Mouse (Mus musculus): ENCODE measurements around the gene Ino80d. TPM values are rescaled to one million over a fixed set of nuclear protein-coding genes. Genes with fewer than 3 reads are reported as not detected.

Ino80d gene
- polyA plus RNA-seq, 1 experiment from 2014 or later, result 9.1 TPM

- 90% methylated on average over 2 of the region's 2 CpGs for WGBS
- Histone ChIP-seq H3K36me3 (peaks cover 43% of the 10 kb centered on the region), H3K4me1 (peaks cover 4% of the 10 kb centered on the region; the same call in 1 of the 2 replicates), H3K27ac (no peak overlapping the region), H3K4me3 (no peak overlapping the region), H3K9me3 (0 out of 2 replicates have a peak, but pooled peaks cover 3% of the 10 kb centered on the region), H3K27me3 (replicated peaks) (no peaks in the 10 kb centered on the region), H3K4me2 (replicated peaks) (no peak overlapping the region), H3K9ac (no peak overlapping the region)
- no peak for ATAC-seq (ENCODE audit: low FRiP score, low read depth)
These were observed 5.9 kb upstream of the Ino80d start for GRCm38 (mm10) chr1:63120382-63120781.

GRCm38 (mm10) chr1:63119675-63120074 lies 5.2 kb upstream of the Ino80d start:
- no peak for ATAC-seq (ENCODE audit: low FRiP score, low read depth)

GRCm38 (mm10) chr1:63115540-63115939 lies 1.1 kb upstream of the Ino80d start:
- Histone ChIP-seq H3K9me3 (no peaks in the 10 kb centered on the region), H3K27me3 (replicated peaks) (no peaks in the 10 kb centered on the region), H3K4me2 (replicated peaks) (peak overlapping the region; percentile 68), H3K4me1 (peaks cover 19% of the 10 kb centered on the region), H3K9ac (peak overlapping the region; percentile 100; the same call in 1 of the 2 replicates), H3K4me3 (peak overlapping the region; percentile 99), H3K27ac (no peak overlapping the region), H3K36me3 (peaks cover 21% of the 10 kb centered on the region)
- no peak for ATAC-seq (ENCODE audit: low FRiP score, low read depth)
- WGBS, result 64% methylated on average over 3 of the region's 3 CpGs

More at GRCm38 (mm10) chr1:63119675-63120074, 5.2 kb upstream of the Ino80d start:
- WGBS, result 96% methylated on average over 4 of the region's 4 CpGs
- Histone ChIP-seq H3K4me2 (replicated peaks) (no peak overlapping the region), H3K9ac (no peak overlapping the region), H3K9me3 (0 out of 2 replicates have a peak, but pooled peaks cover 3% of the 10 kb centered on the region), H3K4me3 (no peak overlapping the region), H3K27ac (no peak overlapping the region), H3K4me1 (peaks cover 4% of the 10 kb centered on the region; the same call in 1 of the 2 replicates), H3K27me3 (replicated peaks) (no peaks in the 10 kb centered on the region), H3K36me3 (peaks cover 42% of the 10 kb centered on the region)

GRCm38 (mm10) chr1:63115096-63115495 lies 629 bp upstream of the Ino80d start:
- peak overlapping the region; percentile 100 for H3K9ac ChIP-seq
- ATAC-seq (ENCODE audit: low FRiP score, low read depth), result no peak
- no peak overlapping the region for H3K27ac ChIP-seq
- H3K4me3 ChIP-seq, result peak overlapping the region; percentile 99
- no peaks in the 10 kb centered on the region for H3K27me3 ChIP-seq (replicated peaks)
- H3K4me2 ChIP-seq (replicated peaks), result peak overlapping the region; percentile 68
- no peaks in the 10 kb centered on the region for H3K9me3 ChIP-seq
- H3K4me1 ChIP-seq, result peaks cover 21% of the 10 kb centered on the region
- peaks cover 16% of the 10 kb centered on the region for H3K36me3 ChIP-seq
- WGBS, result 31% methylated on average over 4 of the region's 4 CpGs

GRCm38 (mm10) chr1:63113274-63114135 lies 962 bp downstream of the Ino80d start:
- peak; percentile 48 for ATAC-seq (ENCODE audit: low FRiP score, low read depth)
- Histone ChIP-seq H3K4me3 (peak overlapping the region; percentile 99), H3K4me1 (peaks cover 21% of the 10 kb centered on the region), H3K9ac (peak overlapping the region; percentile 100), H3K27me3 (replicated peaks) (no peaks in the 10 kb centered on the region), H3K36me3 (peaks cover 5% of the 10 kb centered on the region), H3K9me3 (no peaks in the 10 kb centered on the region), H3K4me2 (replicated peaks) (peak overlapping the region; percentile 68), H3K27ac (peak overlapping the region; percentile 96)
- under 1% methylated on average over 67 of the region's 92 CpGs for WGBS

GRCm38 (mm10) chr1:63112865-63113261 lies 1.6 kb downstream of the Ino80d start:
- H3K27ac ChIP-seq, result 0 out of 2 replicates have a peak overlapping the region, but pooled peaks have one; percentile 96
- H3K4me3 ChIP-seq, result peak overlapping the region; percentile 99
- H3K4me2 ChIP-seq (replicated peaks), result peak overlapping the region; percentile 68
- peaks cover 21% of the 10 kb centered on the region for H3K4me1 ChIP-seq
- no peaks in the 10 kb centered on the region for H3K9me3 ChIP-seq
- H3K9ac ChIP-seq, result peak overlapping the region; percentile 100
- no peaks in the 10 kb centered on the region for H3K27me3 ChIP-seq (replicated peaks)
- WGBS, result 3% methylated on average over 11 of the region's 11 CpGs
- H3K36me3 ChIP-seq, result no peaks in the 10 kb centered on the region
- ATAC-seq (ENCODE audit: low FRiP score, low read depth), result peak; percentile 26; the same call in 1 of the 2 replicates

GRCm38 (mm10) chr1:63112151-63112864 lies 2.2 kb downstream of the Ino80d start:
- H3K4me3 ChIP-seq, result peak overlapping the region; percentile 99
- no peaks in the 10 kb centered on the region for H3K36me3 ChIP-seq
- H3K27ac ChIP-seq, result no peak overlapping the region
- H3K4me1 ChIP-seq, result peaks cover 21% of the 10 kb centered on the region
- no peaks in the 10 kb centered on the region for H3K27me3 ChIP-seq (replicated peaks)
- 51% methylated on average over 8 of the region's 8 CpGs for WGBS
- no peak for ATAC-seq (ENCODE audit: low FRiP score, low read depth)
- H3K9ac ChIP-seq, result peak overlapping the region; percentile 100
- H3K9me3 ChIP-seq, result no peaks in the 10 kb centered on the region
- peak overlapping the region; percentile 68 for H3K4me2 ChIP-seq (replicated peaks)

GRCm38 (mm10) chr1:63110536-63111285 lies 3.8 kb downstream of the Ino80d start:
- peaks cover 17% of the 10 kb centered on the region for H3K4me1 ChIP-seq
- H3K36me3 ChIP-seq, result no peaks in the 10 kb centered on the region
- no peak for ATAC-seq (ENCODE audit: low FRiP score, low read depth)
- no peak overlapping the region for H3K4me2 ChIP-seq (replicated peaks)
- no peaks in the 10 kb centered on the region for H3K27me3 ChIP-seq (replicated peaks)
- H3K4me3 ChIP-seq, result no peak overlapping the region
- no peaks in the 10 kb centered on the region for H3K9me3 ChIP-seq
- 45% methylated on average over 7 of the region's 7 CpGs for WGBS
- no peak overlapping the region for H3K9ac ChIP-seq
- H3K27ac ChIP-seq, result no peak overlapping the region

GRCm38 (mm10) chr1:63107614-63108327 lies 6.7 kb downstream of the Ino80d start:
- H3K27ac ChIP-seq, result no peak overlapping the region

GRCm38 (mm10) chr1:63102758-63103451 lies 11.6 kb downstream of the Ino80d start:
- no peak for ATAC-seq (ENCODE audit: low FRiP score, low read depth)
- 94% methylated on average over 12 of the region's 12 CpGs for WGBS
- no peaks in the 10 kb centered on the region for H3K9me3 ChIP-seq
- peaks cover 56% of the 10 kb centered on the region for H3K36me3 ChIP-seq
- H3K4me3 ChIP-seq, result no peak overlapping the region
- no peak overlapping the region for H3K9ac ChIP-seq
- no peaks in the 10 kb centered on the region for H3K27me3 ChIP-seq (replicated peaks)
- no peak overlapping the region for H3K27ac ChIP-seq
- no peak overlapping the region for H3K4me2 ChIP-seq (replicated peaks)
- H3K4me1 ChIP-seq, result no peaks in the 10 kb centered on the region

More at GRCm38 (mm10) chr1:63107614-63108327, 6.7 kb downstream of the Ino80d start:
- WGBS, result 74% methylated on average over 6 of the region's 6 CpGs
- Histone ChIP-seq H3K4me1 (peaks cover 13% of the 10 kb centered on the region), H3K4me3 (no peak overlapping the region), H3K4me2 (replicated peaks) (no peak overlapping the region), H3K9me3 (no peaks in the 10 kb centered on the region), H3K9ac (no peak overlapping the region), H3K27me3 (replicated peaks) (no peaks in the 10 kb centered on the region), H3K36me3 (peaks cover 15% of the 10 kb centered on the region)
- no peak for ATAC-seq (ENCODE audit: low FRiP score, low read depth)

GRCm38 (mm10) chr1:63100196-63100595 lies 14.3 kb downstream of the Ino80d start:
- WGBS, result 94% methylated on average over 8 of the region's 8 CpGs
- no peaks in the 10 kb centered on the region for H3K27me3 ChIP-seq (replicated peaks)
- no peak overlapping the region for H3K4me3 ChIP-seq
- no peak for ATAC-seq (ENCODE audit: low FRiP score, low read depth)
- H3K4me1 ChIP-seq, result no peaks in the 10 kb centered on the region
- no peak overlapping the region for H3K27ac ChIP-seq
- H3K4me2 ChIP-seq (replicated peaks), result no peak overlapping the region
- H3K9ac ChIP-seq, result no peak overlapping the region
- H3K36me3 ChIP-seq, result peaks cover 71% of the 10 kb centered on the region
- no peaks in the 10 kb centered on the region for H3K9me3 ChIP-seq
